Mouse (Mus musculus): ENCODE results near the gene Tbk1. TPM values are rescaled to one million over a fixed set of nuclear protein-coding genes. Genes with fewer than 3 reads are reported as not detected.

Tbk1 gene
- polyA plus RNA-seq, 1 experiment from 2014 or later = 36.8 TPM

- Histone ChIP-seq H3K9me3 (ENCODE audit: control insufficient read depth, low read length) (no peaks in the 10 kb centered on the region), H3K9ac (ENCODE audit: low read depth, low read length) (peak overlapping the region; percentile 11; the same call in 1 of the 2 replicates), H3K4me1 (ENCODE audit: control insufficient read depth, insufficient read depth, low read length) (peaks cover 13% of the 10 kb centered on the region), H3K36me3 (ENCODE audit: control insufficient read depth, insufficient read depth, low read length) (no peaks in the 10 kb centered on the region), H3K27ac (ENCODE audit: low read length) (peak overlapping the region; percentile 68), H3K27me3 (replicated peaks; ENCODE audit: control insufficient read depth, insufficient read depth, low read length) (no peaks in the 10 kb centered on the region), H3K4me2 (ENCODE audit: low read depth, low read length) (no peak overlapping the region), H3K4me3 (ENCODE audit: low read length) (no peak overlapping the region)
- 63% methylated on average over 8 of the region's 8 CpGs for WGBS
- peak; percentile 49 for ATAC-seq
Measured at GRCm38 (mm10) chr10:121498481-121498904, 88.1 kb downstream of the Tbk1 start.

GRCm38 (mm10) chr10:121497968-121498367 lies 88.6 kb downstream of the Tbk1 start:
- Histone ChIP-seq H3K36me3 (ENCODE audit: control insufficient read depth, insufficient read depth, low read length) (no peaks in the 10 kb centered on the region), H3K27me3 (replicated peaks; ENCODE audit: control insufficient read depth, insufficient read depth, low read length) (no peaks in the 10 kb centered on the region), H3K4me3 (ENCODE audit: low read length) (no peak overlapping the region), H3K4me1 (ENCODE audit: control insufficient read depth, insufficient read depth, low read length) (peaks cover 13% of the 10 kb centered on the region), H3K4me2 (ENCODE audit: low read depth, low read length) (no peak overlapping the region), H3K27ac (ENCODE audit: low read length) (peak overlapping the region; percentile 68), H3K9ac (ENCODE audit: low read depth, low read length) (peak overlapping the region; percentile 11; the same call in 1 of the 2 replicates), H3K9me3 (ENCODE audit: control insufficient read depth, low read length) (no peaks in the 10 kb centered on the region)
- ATAC-seq = no peak
- 77% methylated on average over 7 of the region's 7 CpGs for WGBS

GRCm38 (mm10) chr10:121496616-121497015 lies 90.0 kb downstream of the Tbk1 start:
- H3K4me2 ChIP-seq (ENCODE audit: low read depth, low read length) = no peak overlapping the region
- H3K27me3 ChIP-seq (replicated peaks; ENCODE audit: control insufficient read depth, insufficient read depth, low read length) = no peaks in the 10 kb centered on the region
- H3K4me1 ChIP-seq (ENCODE audit: control insufficient read depth, insufficient read depth, low read length) = peaks cover 13% of the 10 kb centered on the region
- H3K36me3 ChIP-seq (ENCODE audit: control insufficient read depth, insufficient read depth, low read length) = no peaks in the 10 kb centered on the region
- no peak overlapping the region for H3K27ac ChIP-seq (ENCODE audit: low read length)
- H3K4me3 ChIP-seq (ENCODE audit: low read length) = no peak overlapping the region
- ATAC-seq = no peak
- 60% methylated on average over 7 of the region's 7 CpGs for WGBS
- no peaks in the 10 kb centered on the region for H3K9me3 ChIP-seq (ENCODE audit: control insufficient read depth, low read length)
- H3K9ac ChIP-seq (ENCODE audit: low read depth, low read length) = no peak overlapping the region

Small RNAs within 50 kb of the gene (microRNA-seq; reads per million reads assigned to microRNA genes)
- not detected for gene Gm24330

Other genes starting within 250 kb of the Tbk1 start
- 3.5 and 4.3 TPM in 2 replicates for gene Tbc1d30, start 235.5 kb downstream of the Tbk1 start, polyA plus RNA-seq (2015; fragmentation: Nextera tagmentation; extraction: Ambion mirVana)
- gene Gns, start 221.7 kb downstream of the Tbk1 start, polyA plus RNA-seq (2015; fragmentation: Nextera tagmentation; extraction: Ambion mirVana) = 43.3 and 50.4 TPM in 2 replicates
- 15.7 and 22.2 TPM in 2 replicates for gene Rassf3, start 110.4 kb downstream of the Tbk1 start, polyA plus RNA-seq (2015; fragmentation: Nextera tagmentation; extraction: Ambion mirVana)
- 36.3 and 36.6 TPM in 2 replicates for gene Xpot, start 39.5 kb upstream of the Tbk1 start, polyA plus RNA-seq (2015; fragmentation: Nextera tagmentation; extraction: Ambion mirVana)
- 0.28 and 0.36 TPM in 2 replicates for gene D930020B18Rik, start 54.8 kb upstream of the Tbk1 start, polyA plus RNA-seq (2015; fragmentation: Nextera tagmentation; extraction: Ambion mirVana)
- 2.6 and 3.0 TPM in 2 replicates for gene BC048403, start 153.2 kb upstream of the Tbk1 start, polyA plus RNA-seq (2015; fragmentation: Nextera tagmentation; extraction: Ambion mirVana)

Measured in intestine, embryonic 16.5 days (tissue).